Mouse (Mus musculus) stomach, embryonic 14.5 days (tissue): ENCODE measurements at regions not wholly inside any gene's neighbourhood (a gene's known extent, or its start where the extent isn't known, plus 50 kb on each side); places are given as distances from the start of the nearest gene placed in this dataset.

ENCODE experiments used
- ATAC-seq: fragments of 200-750 bp; cut with Nextera tagmentation; 2 replicates; pipeline ENCODE4 v1.8.0; 2017; ENCODE audit warnings: low read depth, moderate TSS enrichment; ENCODE audit not compliant: insufficient number of reproducible peaks, insufficient read depth, low FRiP score
- H3K27ac ChIP-seq: fragments of 300-500 bp; sonication (generic); 2 replicates; pipeline ENCODE4 v1.5.1; 2014; ENCODE audit warnings: mild to moderate bottlenecking, low read length, moderate library complexity, mixed read lengths
- H3K27me3 ChIP-seq: fragments of 300-500 bp; sonication (generic); 2 replicates; pipeline ENCODE4 v1.6.1; 2014; ENCODE audit warnings: low read length, control low read depth, mixed read lengths; ENCODE audit not compliant: control insufficient read depth, insufficient read depth
- H3K36me3 ChIP-seq: fragments of 300-500 bp; sonication (generic); 2 replicates; pipeline ENCODE4 v1.6.1; 2014; ENCODE audit warnings: mild to moderate bottlenecking, control low read depth, low read length, moderate library complexity, mixed read lengths; ENCODE audit not compliant: control insufficient read depth, insufficient read depth
- H3K4me1 ChIP-seq: fragments of 300-500 bp; sonication (generic); 2 replicates; pipeline ENCODE4 v1.6.1; 2014; ENCODE audit warnings: low read length, control low read depth, mixed read lengths; ENCODE audit not compliant: control insufficient read depth, insufficient read depth
- H3K4me2 ChIP-seq: fragments of 300-500 bp; sonication (generic); replicated peaks from 2 replicates; pipeline ENCODE4 v1.6.1; 2014; ENCODE audit warnings: low read depth, low read length, control low read depth
- H3K4me3 ChIP-seq: fragments of 300-500 bp; sonication (generic); 2 replicates; pipeline ENCODE4 v1.5.1; 2014; ENCODE audit warnings: low read depth, low read length, control low read depth
- H3K9ac ChIP-seq: fragments of 300-500 bp; sonication (generic); replicated peaks from 2 replicates; pipeline ENCODE4 v1.6.1; 2014; ENCODE audit warnings: low read depth, mild to moderate bottlenecking, control low read depth, low read length, moderate library complexity, mixed read lengths
- H3K9me3 ChIP-seq: fragments of 300-500 bp; sonication (generic); 2 replicates; pipeline ENCODE4 v1.6.1; 2016; ENCODE audit warnings: low read depth, low read length, control low read depth; ENCODE audit not compliant: control insufficient read depth
- WGBS: fragments of 180-500 bp; shearing (Covaris S2); extraction: QIAGEN DNeasy Blood & Tissue Kit; methylation state at CpG from one replicate; pipeline ENCODE4 v1.1.7; 2014; 5-methylcytosine and 5-hydroxymethylcytosine counted together

DNA sequence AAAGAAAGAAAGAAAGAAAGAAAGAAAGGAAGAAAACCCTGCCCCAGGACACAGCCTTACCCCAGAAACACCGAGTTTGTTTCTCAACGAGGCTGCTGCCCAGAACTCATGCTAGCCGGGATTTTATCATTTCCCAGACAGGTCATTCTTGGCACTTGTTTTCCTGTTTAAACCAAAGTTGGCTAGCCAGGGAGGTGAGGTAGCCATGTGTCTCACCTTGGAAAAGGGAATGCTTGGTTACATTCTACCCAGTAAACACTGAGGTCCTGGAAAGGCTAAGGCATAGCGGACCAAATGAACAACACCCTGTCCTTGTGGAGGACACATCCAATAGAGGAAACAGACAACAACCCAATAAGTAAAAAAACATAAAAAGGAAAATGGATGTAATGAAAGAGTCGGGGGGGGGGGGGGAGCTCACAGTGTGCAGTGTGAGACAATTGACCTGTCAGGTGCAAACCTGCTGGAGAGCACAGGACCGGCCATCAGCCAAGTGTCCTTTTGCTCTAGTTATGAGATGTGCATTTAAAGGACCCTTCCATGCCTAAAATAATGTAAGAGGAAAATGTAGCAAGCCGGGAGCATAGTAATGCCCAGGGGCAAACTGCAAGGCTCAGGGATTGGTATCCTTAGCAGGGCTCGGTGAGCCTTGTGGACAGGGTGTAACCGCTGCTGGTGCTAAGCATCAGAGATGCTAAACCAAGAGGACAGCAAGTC, 78.2 kb upstream of the Fzd7 start:
- Histone ChIP-seq H3K4me3 (no peak overlapping the region), H3K27me3 (no peaks in the 10 kb centered on the region), H3K9me3 (no peaks in the 10 kb centered on the region), H3K36me3 (no peaks in the 10 kb centered on the region), H3K27ac (no peak overlapping the region), H3K4me1 (no peaks in the 10 kb centered on the region), H3K9ac (no peak overlapping the region), H3K4me2 (no peak overlapping the region)
- ATAC-seq = no peak
- WGBS = 86% methylated on average over 9 of the region's 9 CpGs

DNA sequence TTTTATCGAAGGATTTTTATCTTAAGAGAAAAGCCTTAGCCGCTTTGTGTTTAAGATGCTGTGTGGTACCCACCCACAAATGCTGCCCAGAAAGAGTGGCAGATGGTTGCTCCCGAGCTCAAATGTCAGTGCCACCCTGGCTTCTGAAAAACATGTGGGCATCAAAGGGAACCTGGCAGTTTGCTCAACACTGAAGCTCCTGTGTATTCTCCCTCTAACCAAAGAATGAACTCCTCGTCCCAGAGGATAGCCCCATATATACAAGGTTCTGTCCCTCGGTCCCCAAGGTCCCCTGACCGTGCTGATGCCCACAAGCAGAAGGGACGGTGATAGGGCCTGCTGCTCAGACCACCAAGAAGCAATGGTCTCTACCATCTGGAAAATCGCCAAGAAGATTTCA, 76.9 kb upstream of the Fzd7 start:
- no peak for ATAC-seq
- WGBS = 80% methylated on average over 8 of the region's 8 CpGs
- H3K36me3 ChIP-seq = no peaks in the 10 kb centered on the region

DNA sequence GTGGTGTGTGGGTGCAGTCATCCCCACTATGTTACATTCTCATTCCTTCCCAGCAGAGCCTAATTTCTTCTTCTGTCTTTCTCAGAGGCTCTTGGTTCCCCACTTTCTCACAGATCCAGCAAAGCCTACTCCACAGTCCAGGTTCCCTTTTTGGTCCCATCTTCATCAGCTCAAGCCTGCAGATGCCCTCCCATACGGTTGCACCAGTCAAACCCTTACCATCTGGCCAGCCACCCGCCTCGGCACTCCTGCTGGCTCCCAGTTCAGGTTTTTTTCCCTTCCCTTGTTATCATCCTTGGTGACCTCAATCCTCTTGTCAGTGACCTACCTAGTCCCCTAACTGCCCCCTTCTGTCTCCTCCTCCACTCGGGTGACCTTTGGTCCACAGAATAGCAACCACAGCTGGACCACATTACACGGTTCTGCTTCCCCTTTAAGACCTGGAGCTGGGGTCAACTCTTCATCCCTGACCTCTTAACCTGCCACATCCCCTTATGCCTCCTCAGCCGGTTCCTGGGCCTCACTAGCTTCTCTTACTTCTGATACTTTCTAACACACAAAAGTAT, 75.4 kb upstream of the Fzd7 start:
- H3K4me2 ChIP-seq = no peak overlapping the region
- ATAC-seq = no peak
- H3K36me3 ChIP-seq = no peaks in the 10 kb centered on the region
- H3K4me1 ChIP-seq = no peaks in the 10 kb centered on the region
- no peaks in the 10 kb centered on the region for H3K27me3 ChIP-seq
- no peak overlapping the region for H3K9ac ChIP-seq
- no peaks in the 10 kb centered on the region for H3K9me3 ChIP-seq
- H3K27ac ChIP-seq = no peak overlapping the region
- 36% methylated on average over 6 of the region's 6 CpGs for WGBS
- H3K4me3 ChIP-seq = no peak overlapping the region

More for the DNA sequence above, 76.9 kb upstream of the Fzd7 start:
- Histone ChIP-seq H3K9ac (no peak overlapping the region), H3K4me3 (no peak overlapping the region), H3K27ac (no peak overlapping the region), H3K9me3 (no peaks in the 10 kb centered on the region), H3K4me1 (no peaks in the 10 kb centered on the region), H3K4me2 (no peak overlapping the region), H3K27me3 (no peaks in the 10 kb centered on the region)

DNA sequence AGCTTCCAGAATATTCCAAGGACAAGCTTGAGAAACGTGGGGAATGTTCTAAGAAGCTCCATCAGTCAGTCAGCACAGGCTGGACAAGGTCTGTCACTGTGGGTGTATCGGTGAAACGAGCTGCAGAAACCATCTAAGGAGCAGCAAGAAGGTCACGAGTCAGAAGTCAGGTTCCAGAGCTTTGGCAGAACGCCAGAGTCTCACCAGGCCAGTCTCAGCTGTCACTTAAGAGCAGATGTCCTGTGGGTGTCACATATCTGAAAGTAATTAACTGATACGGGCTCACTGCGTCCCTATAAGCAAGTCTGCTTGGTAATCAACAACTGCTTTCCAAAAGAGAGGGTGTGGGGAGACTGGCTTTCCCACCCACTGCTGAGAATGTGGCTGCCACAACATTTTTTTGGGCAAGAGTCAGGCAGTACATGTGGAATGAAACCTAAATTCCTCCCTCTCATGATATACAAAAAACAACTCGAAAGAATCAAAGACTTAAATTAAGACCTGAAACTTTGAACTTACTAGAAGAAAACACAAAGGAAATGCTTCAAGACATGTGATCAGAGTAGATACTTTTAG, 72.6 kb upstream of the Fzd7 start:
- Histone ChIP-seq H3K9me3 (no peaks in the 10 kb centered on the region), H3K27me3 (no peaks in the 10 kb centered on the region), H3K27ac (no peak overlapping the region), H3K4me3 (no peak overlapping the region), H3K9ac (no peak overlapping the region), H3K36me3 (no peaks in the 10 kb centered on the region), H3K4me1 (no peaks in the 10 kb centered on the region), H3K4me2 (no peak overlapping the region)
- no peak for ATAC-seq
- 28% methylated on average over 8 of the region's 8 CpGs for WGBS

DNA sequence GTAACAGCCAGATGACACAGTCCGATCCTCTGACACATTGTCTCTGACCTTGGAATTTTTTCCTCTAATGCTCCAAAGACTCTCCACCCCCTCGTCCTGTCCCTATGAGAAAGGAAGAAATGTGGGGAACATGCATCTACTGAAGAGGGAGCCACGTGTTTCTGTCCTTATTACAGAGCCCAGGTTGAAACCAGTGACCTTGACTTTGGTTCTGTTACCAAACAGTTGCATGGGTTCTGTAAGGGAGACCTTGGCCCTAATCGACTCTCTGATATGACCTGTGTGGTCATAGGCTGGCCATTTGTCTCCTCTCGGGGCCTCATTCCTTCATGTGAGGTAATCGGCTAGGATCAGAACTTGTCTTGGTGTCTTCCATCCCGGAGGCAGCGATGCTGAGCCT, 69.0 kb upstream of the Fzd7 start:
- Histone ChIP-seq H3K36me3 (no peaks in the 10 kb centered on the region), H3K4me3 (no peak overlapping the region), H3K4me1 (no peaks in the 10 kb centered on the region), H3K4me2 (no peak overlapping the region), H3K9me3 (no peaks in the 10 kb centered on the region), H3K27me3 (no peaks in the 10 kb centered on the region), H3K9ac (no peak overlapping the region), H3K27ac (no peak overlapping the region)
- 89% methylated on average over 8 of the region's 8 CpGs for WGBS
- no peak for ATAC-seq

DNA sequence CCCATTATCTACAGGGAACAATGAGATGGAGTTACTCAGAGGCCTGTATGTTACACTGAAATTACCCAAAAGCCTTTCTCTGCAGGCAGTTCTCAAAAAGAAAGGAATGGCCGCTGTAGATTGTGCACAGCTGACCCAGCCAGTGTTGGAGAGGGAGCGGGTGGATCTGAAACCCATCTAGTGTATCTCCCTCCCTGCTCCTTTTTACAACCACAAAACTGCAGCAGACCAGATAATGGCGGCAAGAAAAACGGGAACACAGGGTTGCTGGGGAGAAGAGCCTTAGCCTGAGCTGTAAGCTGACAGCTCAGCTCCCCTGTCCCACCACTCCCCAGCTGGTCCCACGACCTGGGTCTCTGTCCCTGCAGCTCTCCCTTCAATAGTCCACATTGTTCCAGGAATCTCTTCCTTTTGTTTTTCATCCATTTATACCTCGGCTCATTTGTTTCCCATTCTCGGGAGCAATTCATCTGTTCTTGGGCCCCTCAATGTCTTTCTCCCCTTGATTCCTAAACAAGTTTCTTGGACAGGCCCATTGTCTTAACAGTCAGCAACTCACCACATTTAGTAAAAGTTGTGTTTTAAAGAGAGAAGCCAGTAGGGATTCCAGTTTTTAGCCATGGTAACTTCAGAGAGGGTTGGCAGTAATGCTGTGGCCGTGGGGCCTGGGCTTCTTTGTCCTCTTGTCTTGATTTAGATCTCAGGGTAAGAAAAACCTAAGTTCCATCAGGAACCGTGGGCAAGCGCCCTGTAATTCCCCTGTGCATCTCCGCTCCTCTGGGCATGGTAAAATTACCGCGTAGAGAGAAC, 67.6 kb upstream of the Fzd7 start:
- 78% methylated on average over 13 of the region's 13 CpGs for WGBS
- H3K9ac ChIP-seq = no peak overlapping the region
- ATAC-seq = no peak
- H3K9me3 ChIP-seq = no peaks in the 10 kb centered on the region
- no peak overlapping the region for H3K4me3 ChIP-seq
- no peak overlapping the region for H3K4me2 ChIP-seq
- no peaks in the 10 kb centered on the region for H3K27me3 ChIP-seq
- no peak overlapping the region for H3K27ac ChIP-seq
- H3K36me3 ChIP-seq = no peaks in the 10 kb centered on the region
- H3K4me1 ChIP-seq = no peaks in the 10 kb centered on the region

DNA sequence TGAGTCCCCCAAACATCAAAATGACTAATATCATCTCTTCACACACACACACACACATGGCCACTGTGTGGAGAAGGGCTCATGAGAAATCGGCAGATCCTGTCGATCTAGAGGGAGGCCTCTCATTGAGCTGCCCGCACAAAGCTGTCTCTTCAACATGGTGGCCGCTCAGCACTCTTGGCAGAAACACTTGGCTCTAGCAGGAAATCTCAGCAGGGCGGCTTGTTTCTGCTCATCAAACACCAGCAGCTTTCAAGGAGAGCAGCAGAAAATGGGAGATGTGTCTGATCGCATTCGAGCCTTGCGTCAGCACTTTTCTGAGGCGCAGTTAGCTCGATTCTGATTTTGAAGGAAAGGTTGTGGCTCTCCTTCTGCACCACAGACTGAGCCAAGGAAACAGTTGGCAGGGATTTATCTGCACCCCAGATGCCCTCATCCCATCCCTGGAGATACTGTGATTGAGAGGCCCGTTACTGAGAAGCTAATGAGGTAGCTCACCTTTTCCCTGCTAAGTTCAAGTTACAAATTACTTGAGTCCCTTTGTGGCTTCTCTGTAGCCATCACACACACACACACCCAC, 66.4 kb upstream of the Fzd7 start:
- no peak for ATAC-seq
- no peaks in the 10 kb centered on the region for H3K4me1 ChIP-seq
- 78% methylated on average over 11 of the region's 11 CpGs for WGBS
- no peak overlapping the region for H3K9ac ChIP-seq
- H3K9me3 ChIP-seq = no peaks in the 10 kb centered on the region
- H3K4me2 ChIP-seq = no peak overlapping the region
- no peaks in the 10 kb centered on the region for H3K27me3 ChIP-seq
- H3K4me3 ChIP-seq = no peak overlapping the region
- no peaks in the 10 kb centered on the region for H3K36me3 ChIP-seq
- H3K27ac ChIP-seq = no peak overlapping the region

DNA sequence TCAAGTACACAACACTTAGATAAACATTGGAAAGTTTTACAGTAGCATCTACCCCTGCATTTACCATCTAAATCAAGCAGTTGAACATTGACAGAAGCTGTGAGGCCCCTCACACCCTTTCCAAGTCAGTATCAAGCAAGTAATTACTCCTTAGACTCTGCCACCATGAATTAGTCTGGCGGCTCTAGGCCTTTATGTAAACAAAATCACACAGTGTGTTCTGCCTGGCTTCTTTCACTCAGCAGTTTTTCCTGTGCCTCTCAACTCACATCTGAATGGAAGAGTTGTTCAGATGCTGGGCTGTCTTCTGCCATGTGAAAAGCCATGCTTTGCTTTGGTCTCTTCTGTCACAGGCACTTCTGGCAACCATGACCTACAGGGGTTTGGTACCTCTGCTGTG, 64.9 kb upstream of the Fzd7 start:
- WGBS = 9% methylated on average over 1 of the region's 1 CpGs
- Histone ChIP-seq H3K36me3 (no peaks in the 10 kb centered on the region), H3K4me2 (no peak overlapping the region), H3K4me3 (no peak overlapping the region), H3K4me1 (peaks cover under 1% of the 10 kb centered on the region; the same call in 1 of the 2 replicates), H3K9me3 (no peaks in the 10 kb centered on the region), H3K9ac (no peak overlapping the region), H3K27me3 (no peaks in the 10 kb centered on the region), H3K27ac (no peak overlapping the region)
- no peak for ATAC-seq
